Mouse (Mus musculus): ENCODE measurements at regions not wholly inside any gene's neighbourhood (a gene's known extent, or its start where the extent isn't known, plus 50 kb on each side); places are given as distances from the start of the nearest gene placed in this dataset.

DNA sequence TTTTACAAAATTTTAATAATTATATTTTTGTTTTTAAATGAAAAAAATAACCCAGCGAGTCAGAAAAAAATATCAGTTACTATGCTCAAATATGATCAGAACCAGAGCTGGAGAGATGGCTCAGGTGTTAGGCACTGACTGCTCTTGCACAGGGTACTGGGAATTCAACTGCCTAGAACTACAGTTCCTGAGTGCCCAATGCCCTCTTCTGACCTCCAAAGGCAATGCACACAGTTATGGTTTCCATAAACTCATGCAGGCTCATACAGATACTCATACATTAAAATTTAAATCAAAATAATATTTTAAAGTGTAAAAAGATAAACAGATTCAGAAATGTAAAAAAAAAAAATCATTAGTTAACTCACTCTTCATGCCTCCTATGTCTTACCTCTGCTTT, 465.7 kb downstream of the Arl4a start:
- no peak for TF ChIP-seq CTCF (IDR thresholded peaks at IDR 0.05 in 2 of 3, conservative IDR thresholded peaks at IDR 0.05 in 1 of 3; ENCODE audit: control insufficient read depth in 1 of 3, insufficient read depth in 1 of 3, low read depth in 2 of 3, low read length in 3 of 3, poor library complexity in 1 of 3, severe bottlenecking in 1 of 3)
- no peak for TF ChIP-seq POLR2AphosphoS2 (IDR thresholded peaks at IDR 0.05; ENCODE audit: low read length)
- no peak for TF ChIP-seq POLR2A (IDR thresholded peaks at IDR 0.05; ENCODE audit: control insufficient read depth in 1 of 2, insufficient read depth in 1 of 2, low read depth in 1 of 2, low read length in 2 of 2, poor library complexity in 1 of 2)

All from MEL (cell line).